Mouse (Mus musculus) gonadal fat pad, adult 2 months (tissue): ENCODE measurements around the gene Borcs6. TPM values are rescaled to one million over a fixed set of nuclear protein-coding genes. Genes with fewer than 3 reads are reported as not detected.

ENCODE experiments used
- DNase-seq: peaks from one replicate; pipeline ENCODE4 v3.0.0-alpha.2; 2012; ENCODE audit warnings: low read depth
- polyA plus RNA-seq: library from polyadenylated mRNA; depleted of rRNA; stranded (reverse); fragments of >200 nt; gene quantifications from 2 replicates; pipeline ENCODE4 v1.2.3, GENCODE M21; 2012

Borcs6 gene
- polyA plus RNA-seq, 1 experiment = 18.4 TPM

DNA sequence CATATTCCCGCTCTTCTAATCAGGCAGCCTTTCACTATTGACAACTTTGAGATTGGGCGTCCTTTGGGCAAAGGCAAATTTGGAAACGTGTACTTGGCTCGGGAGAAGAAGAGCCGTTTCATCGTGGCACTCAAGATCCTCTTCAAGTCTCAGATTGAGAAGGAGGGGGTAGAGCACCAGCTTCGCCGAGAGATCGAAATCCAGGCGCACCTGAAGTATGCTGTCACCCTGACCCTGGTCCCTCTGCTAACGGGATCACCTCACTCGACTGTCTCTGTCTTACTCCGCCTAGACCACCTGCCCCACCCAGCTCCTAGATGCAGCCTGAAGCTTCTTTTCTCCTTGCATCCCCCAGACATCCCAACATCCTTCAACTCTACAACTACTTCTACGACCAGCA is 11.4 kb upstream of the Borcs6 start:
- DNase-seq = no peak

DNA sequence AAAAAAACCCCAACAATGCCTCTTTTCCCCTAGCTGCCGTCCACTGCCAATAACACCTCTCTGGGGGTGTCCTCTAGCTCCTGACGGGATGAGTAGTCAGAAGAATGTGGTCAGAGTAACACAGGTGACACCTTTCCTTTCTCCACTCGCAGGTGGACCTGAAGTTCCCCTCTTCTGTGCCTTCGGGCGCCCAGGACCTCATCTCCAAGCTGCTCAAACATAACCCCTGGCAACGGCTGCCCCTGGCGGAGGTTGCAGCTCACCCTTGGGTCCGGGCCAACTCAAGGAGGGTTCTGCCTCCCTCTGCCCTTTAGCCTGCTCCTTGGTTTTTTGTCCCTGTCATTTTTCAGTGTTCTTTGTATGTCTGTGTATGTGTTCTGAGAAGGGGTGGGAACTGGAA is 8.8 kb upstream of the Borcs6 start:
- no peak for DNase-seq

DNA sequence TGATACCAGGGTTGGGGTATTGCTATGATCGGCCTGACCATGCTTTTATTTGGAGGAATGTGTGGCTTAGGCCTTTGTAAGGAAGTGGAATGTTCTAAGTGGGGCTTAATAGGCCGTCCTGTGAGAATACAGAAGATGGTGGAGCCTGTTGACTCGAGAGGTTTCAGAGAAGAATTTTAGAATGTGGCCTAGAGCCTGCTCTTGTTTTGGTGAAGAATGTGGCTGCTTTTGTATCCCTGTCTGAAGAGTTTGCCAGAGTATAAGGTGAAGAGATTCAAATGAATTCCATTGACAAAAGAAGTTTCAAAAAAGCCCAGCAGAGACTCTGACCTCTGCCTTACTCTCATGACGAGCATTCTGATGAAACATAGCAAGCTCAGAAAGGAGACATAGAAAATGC is 7.7 kb upstream of the Borcs6 start:
- DNase-seq = no peak

DNA sequence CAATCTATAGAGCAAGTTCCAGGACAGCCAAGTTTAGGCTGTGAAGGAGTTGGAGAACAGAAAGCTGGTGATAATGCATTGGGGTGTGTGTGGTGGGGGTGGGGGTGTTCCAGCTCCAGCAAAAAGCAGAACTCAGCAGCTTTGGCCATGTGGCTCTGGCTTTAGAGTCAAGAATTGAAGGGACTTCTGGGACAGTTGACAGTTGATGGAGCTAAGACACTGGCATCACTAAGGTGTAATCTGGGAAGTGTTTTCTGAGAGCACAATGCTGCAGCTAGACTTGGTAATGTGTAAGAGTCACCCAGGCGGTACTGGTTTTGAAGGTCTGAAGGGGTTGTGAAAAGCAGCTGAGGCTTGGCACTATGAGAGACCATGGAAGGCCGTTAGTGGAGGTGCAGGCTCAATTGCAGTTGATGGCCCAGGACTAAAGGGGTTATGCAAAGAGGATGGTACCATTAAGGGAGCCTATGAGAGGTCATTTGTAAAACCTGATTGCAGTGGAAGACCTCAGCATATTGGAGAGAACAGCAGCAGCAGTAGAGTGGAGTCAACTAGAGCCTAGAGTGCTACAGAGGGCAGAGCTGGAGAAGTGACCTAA is 6.6 kb upstream of the Borcs6 start:
- DNase-seq = no peak

DNA sequence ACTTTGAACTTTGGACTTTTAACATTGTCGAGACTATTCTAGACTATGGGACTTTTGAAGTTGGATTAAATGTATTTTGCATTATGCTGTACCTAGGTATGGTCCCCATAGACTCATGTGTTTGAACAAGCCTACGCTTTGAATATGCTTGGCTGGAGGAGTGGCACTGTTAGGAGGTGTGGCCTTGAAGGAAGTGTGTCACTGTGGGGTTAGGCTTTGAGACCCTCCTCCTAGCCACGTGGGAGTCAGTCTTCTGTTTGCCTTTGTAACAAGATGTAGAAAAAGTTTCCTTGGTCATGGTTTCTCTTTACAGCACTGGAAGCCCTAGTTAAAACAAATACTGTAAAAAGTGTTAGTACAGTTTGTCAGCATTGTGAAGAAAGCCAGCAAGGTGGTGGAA is 5.7 kb upstream of the Borcs6 start:
- DNase-seq = no peak

DNA sequence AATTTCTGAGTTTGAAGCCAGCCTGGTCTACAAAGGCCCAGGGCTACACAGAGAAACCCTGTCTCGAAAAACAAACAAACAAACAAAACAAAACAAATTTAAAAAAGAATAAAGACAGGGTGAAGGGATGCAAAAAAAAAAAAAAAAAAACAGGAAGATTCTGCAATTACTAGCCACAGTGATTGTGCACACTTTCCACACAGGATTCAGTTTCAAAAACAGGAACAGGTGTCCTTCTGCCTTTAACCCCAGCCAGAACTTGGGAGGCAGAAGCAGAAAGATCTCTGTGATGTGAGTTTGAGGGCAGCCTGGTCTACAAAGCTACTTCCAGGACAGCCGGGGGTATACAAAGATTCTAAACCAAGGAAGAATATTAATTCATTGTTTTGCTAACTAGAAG is 1.3 kb upstream of the Borcs6 start:
- no peak for DNase-seq

DNA sequence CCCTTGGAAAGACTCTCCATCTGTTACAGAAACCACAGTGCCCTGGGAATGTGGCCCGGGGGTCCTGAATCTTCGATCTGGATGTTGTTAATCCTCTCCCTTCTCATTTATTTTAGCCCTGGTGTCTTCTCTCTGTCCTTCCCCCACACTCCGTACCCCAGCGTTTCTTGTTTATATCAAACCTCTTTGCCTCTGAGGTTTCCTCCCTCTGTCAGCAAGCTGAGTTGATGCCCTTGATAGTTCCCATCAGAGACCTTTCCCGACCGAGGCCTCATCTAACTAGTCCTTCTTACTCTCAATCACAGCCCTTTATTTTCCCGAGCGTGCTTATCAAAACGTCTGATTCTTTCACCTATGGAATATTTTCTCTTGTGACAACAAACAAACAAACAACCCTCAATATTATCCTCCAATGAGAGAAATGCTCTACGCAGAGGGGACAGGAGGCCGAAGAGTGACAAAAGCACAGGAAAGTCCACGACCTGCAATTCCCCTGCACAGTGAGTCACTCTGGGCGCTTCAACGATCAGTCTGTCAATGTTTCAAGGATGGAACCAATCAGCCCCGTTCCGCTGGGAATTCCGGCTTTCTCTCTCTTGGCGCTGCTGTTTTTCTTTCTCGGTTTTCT is 674 bp upstream of the Borcs6 start:
- DNase-seq = no peak

DNA sequence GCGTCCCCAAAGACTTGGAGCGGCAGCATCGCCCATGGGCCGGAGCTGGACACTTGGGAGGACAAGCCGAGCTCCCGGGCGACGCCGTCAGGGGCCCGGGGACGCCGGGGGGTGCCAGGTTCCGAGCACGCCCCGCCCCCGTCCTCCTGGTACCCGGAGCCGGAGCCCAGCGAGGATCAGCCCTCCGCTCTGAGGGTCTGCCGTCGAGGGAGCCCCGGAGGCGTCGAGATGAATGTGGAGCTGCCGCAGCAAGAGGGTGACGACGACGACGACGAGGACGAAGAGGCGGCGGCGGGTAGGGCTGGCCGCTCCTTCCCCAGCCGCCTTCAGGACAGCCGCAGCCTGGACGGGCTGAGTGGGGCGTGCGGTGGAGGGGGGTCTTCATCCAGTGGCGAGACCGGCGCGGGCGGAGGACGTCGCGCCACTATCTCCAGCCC is 476 bp downstream of the Borcs6 start:
- no peak for DNase-seq

DNA sequence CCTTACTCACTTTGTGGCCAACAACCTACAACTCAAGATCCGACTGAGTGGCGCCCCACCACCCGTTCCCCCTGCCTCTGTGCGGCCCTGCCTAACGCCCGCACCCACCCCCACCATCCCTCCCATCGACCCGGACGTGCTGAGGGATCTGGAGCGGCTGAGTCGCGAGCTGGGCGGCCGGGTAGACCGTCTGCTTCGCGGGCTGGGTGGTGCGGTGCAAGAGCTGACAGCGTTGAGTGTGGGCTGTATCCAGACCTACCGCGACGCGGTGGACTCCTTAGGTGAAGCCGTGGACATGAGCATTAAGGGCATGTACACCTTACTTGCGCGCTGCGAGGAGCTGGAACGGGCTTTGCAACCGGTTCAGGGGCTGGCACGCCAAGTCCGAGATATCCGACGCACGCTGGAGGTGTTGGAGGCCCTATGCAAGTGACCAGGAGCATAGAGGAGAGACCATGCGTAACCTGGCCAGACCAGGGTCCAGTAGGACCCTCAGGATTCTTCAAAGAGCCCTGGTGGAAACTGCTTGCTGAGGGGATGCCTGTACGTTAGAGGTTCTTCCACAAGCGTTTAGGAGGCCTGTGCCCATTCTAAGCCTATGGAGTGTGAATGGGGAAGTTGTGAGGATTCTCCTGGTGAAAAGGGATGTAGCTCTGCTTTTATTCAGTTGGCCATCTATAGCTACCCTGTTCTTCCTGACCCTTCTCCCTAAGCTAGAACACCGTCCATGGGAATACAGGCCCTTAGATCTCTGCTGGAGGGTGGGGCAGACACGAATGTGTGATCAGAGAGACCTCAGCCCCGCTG is 1.1 kb downstream of the Borcs6 start:
- DNase-seq = no peak

DNA sequence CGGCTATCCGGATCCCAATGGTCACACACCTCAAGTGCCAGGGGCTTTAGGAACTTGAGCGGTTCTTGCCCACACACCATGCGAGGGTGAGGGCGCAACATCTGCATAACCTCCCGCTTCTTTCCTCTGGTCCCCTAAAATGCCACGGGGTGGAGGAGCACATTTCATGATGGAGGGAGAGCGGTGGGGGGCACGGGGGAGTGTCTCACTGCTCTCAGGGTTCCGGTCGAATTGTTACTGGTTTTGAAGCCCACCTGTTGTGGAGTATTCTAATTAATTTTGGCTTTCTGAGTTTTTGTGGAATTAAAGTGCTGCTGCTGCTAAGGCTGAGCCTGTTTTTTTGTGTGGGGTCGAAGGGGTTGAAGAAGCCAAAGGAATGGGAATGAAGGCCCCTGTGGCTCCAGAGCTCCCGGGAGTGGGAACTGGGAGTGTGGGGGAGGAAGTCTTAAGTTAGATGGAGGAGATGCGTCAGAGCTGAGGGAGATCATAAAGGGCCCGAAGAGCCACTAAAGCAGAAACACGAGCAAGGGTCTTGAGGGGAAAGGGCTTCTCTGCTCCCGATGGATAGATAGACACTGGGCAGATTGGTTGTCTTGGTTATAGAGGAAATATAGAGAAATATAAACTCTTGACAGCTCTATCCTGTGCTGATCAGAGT is 1.9 kb downstream of the Borcs6 start:
- no peak for DNase-seq

DNA sequence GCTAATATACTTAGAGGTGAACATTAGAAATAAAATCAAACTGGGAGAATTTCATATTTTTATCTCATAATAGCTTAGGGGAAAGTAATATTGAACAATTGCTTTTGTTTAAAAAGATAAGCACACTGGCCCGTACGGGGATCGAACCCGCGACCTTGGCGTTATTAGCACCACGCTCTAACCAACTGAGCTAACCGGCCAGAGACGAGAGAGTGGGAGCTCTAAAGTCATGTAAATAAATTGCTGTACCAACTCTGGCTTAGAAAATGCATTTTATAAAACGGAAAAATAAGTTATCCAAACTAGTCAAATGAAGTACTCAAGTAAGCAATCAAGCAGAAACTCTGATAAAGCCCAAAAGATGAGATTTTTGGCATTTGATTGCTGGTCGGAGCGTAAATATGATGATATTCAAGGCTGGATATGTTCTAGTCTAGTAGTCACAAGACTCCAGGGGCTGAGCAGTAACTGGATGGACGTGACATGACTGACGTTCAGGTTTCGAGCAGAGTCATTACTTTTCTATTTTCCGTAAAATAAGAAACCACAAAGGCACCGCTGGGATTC is 2.8 kb downstream of the Borcs6 start:
- no peak for DNase-seq

DNA sequence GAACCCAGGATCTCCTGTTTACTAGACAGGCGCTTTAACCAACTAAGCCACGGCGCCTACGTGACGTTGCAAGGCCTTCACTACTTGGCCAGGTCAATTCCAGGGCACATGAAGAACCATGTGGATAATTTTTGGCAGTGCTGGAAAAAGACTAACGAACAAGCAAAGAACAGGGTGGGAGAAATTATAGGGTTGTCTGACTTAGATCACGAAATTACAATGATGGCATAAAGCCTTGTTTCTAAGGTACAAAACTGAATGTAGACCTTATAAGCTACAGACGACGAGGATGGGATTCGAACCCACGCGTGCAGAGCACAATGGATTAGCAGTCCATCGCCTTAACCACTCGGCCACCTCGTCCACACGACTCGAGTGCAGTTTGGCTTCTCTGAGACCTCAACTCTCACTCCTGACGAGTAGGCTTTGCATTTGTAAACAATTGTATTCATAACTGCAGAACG is 3.3 kb downstream of the Borcs6 start:
- DNase-seq = no peak

DNA sequence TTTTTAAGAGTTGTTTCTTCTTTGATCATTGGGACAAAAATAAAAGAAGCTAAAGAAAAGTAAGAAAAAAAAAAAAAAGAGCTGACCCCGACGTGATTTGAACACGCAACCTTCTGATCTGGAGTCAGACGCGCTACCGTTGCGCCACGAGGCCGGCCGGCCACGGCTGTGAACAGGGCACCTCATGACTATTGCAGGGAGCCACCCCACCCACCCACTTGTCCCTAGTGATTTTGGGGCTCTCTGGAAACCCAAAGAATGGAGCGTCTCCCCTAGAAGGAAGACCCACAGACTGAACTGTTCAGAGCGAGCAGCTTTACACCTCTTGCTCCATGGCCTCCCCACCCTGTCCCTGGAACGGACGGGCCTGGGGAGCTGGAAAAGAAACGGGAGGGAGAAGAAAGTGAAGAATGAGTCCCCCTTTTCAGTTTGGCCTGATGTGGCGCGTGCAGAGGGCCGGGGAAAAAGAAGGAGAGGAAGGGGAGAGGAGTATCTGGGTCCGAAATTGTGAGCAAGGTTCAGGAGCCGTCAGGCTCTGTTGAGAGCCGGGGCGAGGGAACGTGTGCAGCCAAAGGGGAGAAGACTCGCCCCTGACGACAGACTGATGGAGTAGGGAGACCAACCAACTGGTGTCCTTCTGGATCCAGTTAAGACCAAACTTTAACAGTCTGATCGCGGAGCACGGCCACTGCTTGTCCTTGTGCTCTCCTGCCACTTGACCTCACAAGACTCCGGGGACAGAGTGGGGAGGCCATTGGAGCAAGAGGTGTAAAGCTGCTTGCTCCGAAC is 4.1 kb downstream of the Borcs6 start:
- DNase-seq = no peak

DNA sequence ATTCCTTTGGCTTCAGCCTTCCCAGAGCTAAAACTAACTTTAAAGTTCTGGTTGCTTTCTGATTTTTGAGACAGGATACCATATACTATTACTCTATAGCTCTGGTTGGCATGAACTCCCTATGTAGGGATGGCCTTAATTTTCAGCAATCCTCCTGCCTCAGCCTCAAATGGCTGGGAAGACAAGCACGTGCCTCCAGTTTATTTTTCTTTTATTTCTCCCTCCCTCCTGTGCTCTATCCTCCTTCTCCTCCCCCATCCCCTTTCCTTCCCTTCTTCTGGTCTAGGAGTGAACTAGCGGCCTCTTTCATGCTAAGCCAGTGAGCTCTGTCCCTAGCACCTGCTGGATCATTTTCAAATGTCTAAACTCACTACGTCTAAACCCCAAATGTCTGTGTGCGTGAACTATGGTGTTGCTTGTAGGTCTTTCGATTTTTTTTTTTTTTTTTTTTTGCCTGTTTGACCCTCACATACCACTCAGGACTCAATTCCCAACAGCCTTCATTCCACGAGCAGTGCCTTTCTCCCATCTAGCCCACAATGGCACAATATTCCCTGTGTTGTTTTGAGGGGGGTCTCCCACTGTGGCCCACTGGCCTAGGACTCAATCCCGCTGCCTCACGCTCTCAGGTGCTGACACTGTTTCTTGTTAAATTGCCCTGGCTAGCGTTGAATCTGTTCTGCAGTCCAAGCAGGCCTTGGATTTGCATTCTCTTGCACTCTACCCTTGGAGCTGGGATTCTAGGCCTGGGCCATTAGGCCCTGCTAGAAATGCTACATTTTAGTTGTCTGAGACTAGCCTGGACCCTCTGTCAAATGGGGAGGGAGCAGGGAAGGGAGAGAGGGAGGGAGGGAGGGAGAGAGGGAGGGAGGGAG is 5.0 kb downstream of the Borcs6 start:
- no peak for DNase-seq

DNA sequence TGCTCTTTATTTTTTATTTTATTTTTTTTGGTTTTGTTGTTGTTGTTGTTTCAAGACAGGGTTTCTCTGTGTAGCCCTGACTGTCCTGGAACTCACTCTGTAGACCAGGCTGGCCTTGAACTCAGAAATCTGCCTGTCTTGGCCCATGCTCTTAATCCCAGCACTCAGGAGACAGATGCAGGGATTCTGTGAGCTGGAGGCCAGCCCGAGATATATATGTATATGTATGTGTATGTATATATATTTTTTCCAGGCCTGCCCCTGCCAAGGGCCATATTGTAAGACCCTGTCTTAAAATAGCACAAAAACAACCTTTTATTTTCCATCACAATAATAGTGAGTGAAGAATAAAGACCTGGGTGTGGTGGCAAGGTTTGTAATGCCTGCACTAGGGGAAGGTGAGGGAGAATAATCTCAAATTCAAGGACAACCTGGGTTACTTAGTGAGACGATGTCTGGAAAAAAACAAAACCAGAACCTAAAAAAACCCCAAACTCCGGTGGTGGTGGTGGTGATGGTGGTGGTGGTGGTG is 5.9 kb downstream of the Borcs6 start:
- no peak for DNase-seq

DNA sequence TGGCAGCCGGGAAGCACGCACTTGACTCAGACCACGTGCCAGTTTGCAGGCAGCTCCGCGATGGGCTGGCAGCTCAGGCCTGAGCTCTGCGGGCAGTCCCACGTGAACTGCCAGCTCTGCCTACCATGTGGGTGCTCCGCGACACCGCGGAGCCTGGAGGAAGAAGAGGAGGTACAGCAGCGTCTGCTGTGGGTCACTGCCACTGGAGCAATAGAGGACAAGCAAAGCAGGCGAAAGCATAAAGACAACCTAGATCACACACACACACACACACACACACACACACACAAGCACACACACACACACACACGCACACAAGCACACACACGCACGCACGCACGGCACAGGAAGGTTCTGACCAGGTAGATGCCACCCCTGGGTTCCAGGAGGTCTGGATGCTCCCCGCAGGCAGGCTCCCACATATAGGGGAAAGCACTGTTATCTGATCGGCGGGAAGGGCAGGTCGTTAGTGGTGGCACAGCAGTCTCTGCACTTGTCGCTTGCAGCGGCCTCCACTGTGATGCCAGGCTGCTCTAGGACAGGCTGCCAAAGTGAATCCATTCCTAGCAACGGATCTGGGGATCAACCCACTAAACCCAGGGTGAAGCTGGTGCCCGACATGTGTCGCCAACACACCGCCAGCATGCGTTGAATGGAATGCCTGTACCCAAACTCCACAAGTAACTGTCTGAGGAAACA is 6.8 kb downstream of the Borcs6 start:
- no peak for DNase-seq

DNA sequence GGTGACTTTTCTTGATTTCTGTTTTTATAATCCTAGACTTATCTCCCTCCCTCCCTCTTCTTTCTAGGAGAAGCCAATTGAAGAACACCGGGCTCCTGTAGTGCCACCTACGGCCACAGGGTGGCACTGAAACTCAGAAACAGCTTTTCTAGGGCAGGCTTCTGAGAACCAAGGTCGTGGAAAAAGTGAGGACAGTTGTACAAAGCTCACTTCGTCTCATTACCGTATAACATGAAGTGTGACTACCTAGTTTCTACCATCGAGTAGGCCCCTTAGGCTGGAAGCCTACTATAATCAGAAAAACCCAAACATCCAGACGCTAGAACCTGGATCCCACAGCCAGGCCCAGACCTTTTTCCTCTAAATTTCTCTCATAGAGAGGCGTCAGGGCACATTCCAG is 7.4 kb downstream of the Borcs6 start:
- DNase-seq = no peak

DNA sequence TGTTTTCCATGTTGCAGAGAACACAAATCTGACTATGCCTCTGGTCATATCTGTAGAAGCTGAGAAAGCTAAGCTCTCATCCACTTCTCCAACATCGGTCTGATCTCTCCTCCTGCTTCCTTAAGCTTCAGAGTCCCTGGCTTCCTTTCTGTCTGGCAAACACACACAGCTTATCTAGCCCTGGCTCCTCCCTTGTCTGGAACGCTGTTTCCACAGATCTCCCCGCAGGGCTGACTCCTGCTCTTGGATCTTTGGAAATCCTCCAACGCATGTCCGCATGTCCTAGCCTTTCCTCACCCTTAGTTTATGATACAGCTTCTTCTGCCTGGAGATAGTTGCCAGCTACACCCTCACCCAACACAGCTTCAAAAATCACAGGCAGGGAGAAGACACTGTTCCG is 8.1 kb downstream of the Borcs6 start:
- no peak for DNase-seq

DNA sequence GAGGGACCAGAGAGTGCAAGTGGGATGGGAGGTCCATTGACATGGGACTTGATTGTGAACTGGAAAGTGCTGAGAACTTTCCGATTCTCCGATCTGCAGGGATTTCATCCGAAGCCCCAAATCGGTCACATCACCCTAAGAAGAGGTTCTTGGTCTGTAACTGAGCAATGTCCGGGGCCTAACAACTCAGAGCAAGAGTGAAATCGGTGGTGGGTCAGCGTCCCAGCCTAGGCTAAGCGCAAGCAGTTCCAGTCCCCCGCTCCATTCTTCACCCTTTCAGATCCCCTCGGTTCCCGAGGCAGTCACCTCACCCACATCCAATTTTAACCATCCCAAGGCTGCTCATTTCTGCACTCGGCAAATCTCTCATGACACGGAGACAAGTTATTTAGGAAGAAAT is 10.6 kb downstream of the Borcs6 start:
- DNase-seq = no peak
